Mouse (Mus musculus): Measurements from ENCODE around the gene Gm20830. TPM values are rescaled to one million over a fixed set of nuclear protein-coding genes. Genes with fewer than 3 reads are reported as not detected.
"Not testable (repeated sequence)": the region's sequence is repeated elsewhere in the genome, so short reads cannot be mapped to it uniquely, and the experiment has no call there.

The Gm20830 gene
- polyA plus RNA-seq (2015; fragmentation: Nextera tagmentation; extraction: Ambion mirVana), result not detected in 2 replicates

GRCm38 (mm10) chrY:6918182-6918581, at the start of gene Gm20830:
Gm20830 (minus strand) TSS chrY:6918282.
- H3K27ac ChIP-seq (replicated peaks); H3K4me3 ChIP-seq; H3K4me2 ChIP-seq; H3K9ac ChIP-seq; H3K27me3 ChIP-seq (replicated peaks); ATAC-seq (ENCODE audit: extremely low read depth, insufficient number of reproducible peaks, low FRiP score, low TSS enrichment); H3K36me3 ChIP-seq; H3K4me1 ChIP-seq; H3K9me3 ChIP-seq: not testable (repeated sequence)
- 18% methylated on average over 3 of the region's 3 CpGs for WGBS

Other genes with a start within 250 kb of the Gm20830 start
- gene Gm21719, start 235.4 kb downstream of the Gm20830 start, polyA plus RNA-seq (2015; fragmentation: Nextera tagmentation; extraction: Ambion mirVana), result not detected in 2 replicates